Mouse (Mus musculus) 3134 (cell line): ENCODE data around the gene Msmp.
"Not testable (repeated sequence)": the region's sequence is repeated elsewhere in the genome, so short reads cannot be mapped to it uniquely, and the experiment has no call there.

Experiments
- DNase-seq: peaks from one replicate; pipeline ENCODE4 v3.0.0-alpha.2; 2011; ENCODE audit warnings: low spot score; ENCODE audit not compliant: insufficient read length; ENCODE audit errors: extremely low read depth

Msmp gene

GRCm38 (mm10) chr4:43562769-43563600 is 21.3 kb downstream of the Msmp start:
- no peak for DNase-seq

- DNase-seq: peak; percentile 97
These were observed 22.1 kb downstream of the Msmp start, which contains the start of the genes Creb3 and Tln1 for GRCm38 (mm10) chr4:43561997-43562768. TSS of gene Creb3 (plus strand) at chr4:43562332. TSS of gene Tln1 (minus strand) at chr4:43562691.

GRCm38 (mm10) chr4:43561436-43561996 is 22.8 kb downstream of the Msmp start:
- DNase-seq: no peak

- DNase-seq: no peak
These were observed 23.3 kb downstream of the Msmp start for GRCm38 (mm10) chr4:43560976-43561375.

GRCm38 (mm10) chr4:43560243-43560611 is 24.1 kb downstream of the Msmp start:
- peak; percentile 84 for DNase-seq

GRCm38 (mm10) chr4:43559519-43560242 is 24.6 kb downstream of the Msmp start:
- DNase-seq: no peak

GRCm38 (mm10) chr4:43558631-43559356 is 25.5 kb downstream of the Msmp start:
- DNase-seq: peak; percentile 78

- no peak for DNase-seq
These were observed 26.2 kb downstream of the Msmp start for GRCm38 (mm10) chr4:43558028-43558630.

- DNase-seq: no peak
These were observed 28.4 kb downstream of the Msmp start for GRCm38 (mm10) chr4:43555926-43556325.

GRCm38 (mm10) chr4:43553891-43554290 is 30.4 kb downstream of the Msmp start:
- no peak for DNase-seq

- DNase-seq: no peak
These were observed 31.9 kb downstream of the Msmp start for GRCm38 (mm10) chr4:43552437-43552836.

GRCm38 (mm10) chr4:43551854-43552253 is 32.4 kb downstream of the Msmp start:
- not testable (repeated sequence) for DNase-seq

- DNase-seq: no peak
These were observed 35.2 kb downstream of the Msmp start for GRCm38 (mm10) chr4:43549055-43549454.

- no peak for DNase-seq
These were observed 37.1 kb downstream of the Msmp start for GRCm38 (mm10) chr4:43547160-43547559.

- no peak for DNase-seq
These were observed 37.8 kb downstream of the Msmp start for GRCm38 (mm10) chr4:43546375-43547047.

- DNase-seq: no peak
These were observed 42.2 kb downstream of the Msmp start for GRCm38 (mm10) chr4:43542044-43542443.

GRCm38 (mm10) chr4:43536031-43536430 is 48.3 kb downstream of the Msmp start:
- DNase-seq: no peak

- no peak for DNase-seq
These were observed 48.7 kb downstream of the Msmp start for GRCm38 (mm10) chr4:43535628-43536027.

- no peak for DNase-seq
These were observed 51.0 kb downstream of the Msmp start for GRCm38 (mm10) chr4:43533270-43533669.
